Mouse (Mus musculus) intestine, postnatal 0 days (tissue): Measurements from ENCODE around the gene Rbks. TPM values are rescaled to one million over a fixed set of nuclear protein-coding genes. Genes with fewer than 3 reads are reported as not detected.
"Not testable (repeated sequence)": the region's sequence is repeated elsewhere in the genome, so short reads cannot be mapped to it uniquely, and the experiment has no call there.

Experiments used
- ATAC-seq: fragments of 200-750 bp; cut with Nextera tagmentation; 2 replicates; pipeline ENCODE4 v1.8.0; 2017; ENCODE audit warnings: mild to moderate bottlenecking, moderate TSS enrichment, moderate library complexity
- H3K27ac ChIP-seq: fragments of 300-500 bp; sonication (generic); 2 replicates; pipeline ENCODE4 v1.5.1; 2014; ENCODE audit warnings: mild to moderate bottlenecking, low read depth, low read length, moderate library complexity
- H3K27me3 ChIP-seq: fragments of 300-500 bp; sonication (generic); replicated peaks from 2 replicates; pipeline ENCODE4 v1.6.1; 2014; ENCODE audit warnings: low read length, mixed read lengths; ENCODE audit not compliant: control insufficient read depth, insufficient read depth
- H3K36me3 ChIP-seq: fragments of 300-500 bp; sonication (generic); 2 replicates; pipeline ENCODE4 v1.6.1; 2014; ENCODE audit warnings: mild to moderate bottlenecking, moderate library complexity; ENCODE audit not compliant: control insufficient read depth, insufficient read depth
- H3K4me1 ChIP-seq: fragments of 300-500 bp; sonication (generic); replicated peaks from 2 replicates; pipeline ENCODE4 v1.6.1; 2014; ENCODE audit warnings: antibody characterized with exemption, low read length, mixed read lengths; ENCODE audit not compliant: control insufficient read depth, insufficient read depth
- H3K4me2 ChIP-seq: fragments of 300-500 bp; sonication (generic); replicated peaks from 2 replicates; pipeline ENCODE4 v1.6.1; 2014; ENCODE audit warnings: low read depth, mild to moderate bottlenecking, moderate library complexity
- H3K4me3 ChIP-seq: fragments of 300-500 bp; sonication (generic); 2 replicates; pipeline ENCODE4 v1.5.1; 2014; ENCODE audit warnings: low read depth, low read length
- H3K9ac ChIP-seq: fragments of 300-500 bp; sonication (generic); 2 replicates; pipeline ENCODE4 v1.6.1; 2014; ENCODE audit warnings: mild to moderate bottlenecking, low read depth, low read length
- H3K9me3 ChIP-seq: fragments of 300-500 bp; sonication (generic); 2 replicates; pipeline ENCODE4 v1.6.1; 2016; ENCODE audit warnings: mixed run types; ENCODE audit not compliant: control insufficient read depth
- CTCF ChIP-seq: sonication (generic); IDR thresholded peaks from 2 replicates; pipeline ENCODE4 v1.5.1; 2016; ENCODE audit warnings: low read depth, mild to moderate bottlenecking, control low read depth, antibody characterized with exemption, moderate library complexity
- WGBS: fragments of 180-500 bp; shearing (Covaris S2); extraction: QIAGEN DNeasy Blood & Tissue Kit; methylation state at CpG from one replicate; pipeline ENCODE4 v1.1.7; 2014; 5-methylcytosine and 5-hydroxymethylcytosine counted together
- polyA plus RNA-seq: library from polyadenylated mRNA; unstranded; fragments of >200 nt; fragmentation: Nextera tagmentation; extraction: Ambion mirVana; gene quantifications from 2 replicates; pipeline ENCODE4 v1.2.1, GENCODE M21; 2015

Rbks gene
- polyA plus RNA-seq, 1 experiment from 2014 or later, result 22.3 TPM

GRCm38 (mm10) chr5:31634679-31635078 lies 62.7 kb downstream of the Rbks start:
- H3K4me2 ChIP-seq, result no peak overlapping the region

GRCm38 (mm10) chr5:31634161-31634560 lies 63.3 kb downstream of the Rbks start:
- Histone ChIP-seq H3K9me3 (no peaks in the 10 kb centered on the region), H3K36me3 (0 out of 2 replicates have a peak, but pooled peaks cover 3% of the 10 kb centered on the region), H3K27ac (no peak overlapping the region), H3K4me3 (no peak overlapping the region), H3K27me3 (no peaks in the 10 kb centered on the region), H3K4me2 (no peak overlapping the region), H3K4me1 (no peaks in the 10 kb centered on the region), H3K9ac (no peak overlapping the region)
- no peak for ATAC-seq
- 70% methylated on average over 4 of the region's 4 CpGs for WGBS
- no peak for TF ChIP-seq CTCF

More at GRCm38 (mm10) chr5:31634679-31635078, 62.7 kb downstream of the Rbks start:
- WGBS, result 84% methylated on average over 5 of the region's 5 CpGs
- H3K27me3 ChIP-seq, result no peaks in the 10 kb centered on the region
- no peak overlapping the region for H3K27ac ChIP-seq
- H3K9ac ChIP-seq, result no peak overlapping the region
- ATAC-seq, result no peak
- H3K4me1 ChIP-seq, result no peaks in the 10 kb centered on the region
- no peak overlapping the region for H3K4me3 ChIP-seq
- 0 out of 2 replicates have a peak, but pooled peaks cover 3% of the 10 kb centered on the region for H3K36me3 ChIP-seq
- no peak for TF ChIP-seq CTCF
- no peaks in the 10 kb centered on the region for H3K9me3 ChIP-seq

- 80% methylated on average over 4 of the region's 4 CpGs for WGBS
- not testable (repeated sequence) for H3K9ac ChIP-seq, H3K9me3 ChIP-seq, H3K27me3 ChIP-seq, H3K4me3 ChIP-seq, H3K4me2 ChIP-seq, H3K4me1 ChIP-seq, H3K27ac ChIP-seq, H3K36me3 ChIP-seq
- peak; percentile 61; the same call in 1 of the 2 replicates for ATAC-seq
Observed at GRCm38 (mm10) chr5:31631169-31631568, 66.3 kb downstream of the Rbks start.

GRCm38 (mm10) chr5:31630064-31630463 lies 67.4 kb downstream of the Rbks start:
- no peak overlapping the region for H3K4me2 ChIP-seq
- H3K4me3 ChIP-seq, result no peak overlapping the region
- H3K27me3 ChIP-seq, result no peaks in the 10 kb centered on the region
- no peaks in the 10 kb centered on the region for H3K9me3 ChIP-seq
- H3K27ac ChIP-seq, result no peak overlapping the region
- 62% methylated on average over 5 of the region's 5 CpGs for whole genome bisulfite sequencing
- 0 out of 2 replicates have a peak, but pooled peaks have one; percentile 16 for ATAC-seq
- no peak for TF ChIP-seq CTCF
- H3K4me1 ChIP-seq, result no peaks in the 10 kb centered on the region
- 0 out of 2 replicates have a peak, but pooled peaks cover 7% of the 10 kb centered on the region for H3K36me3 ChIP-seq
- no peak overlapping the region for H3K9ac ChIP-seq

GRCm38 (mm10) chr5:31628555-31628954 lies 68.9 kb downstream of the Rbks start:
- Histone ChIP-seq H3K9me3 (no peaks in the 10 kb centered on the region), H3K36me3 (0 out of 2 replicates have a peak, but pooled peaks cover 7% of the 10 kb centered on the region), H3K4me2 (no peak overlapping the region), H3K27ac (no peak overlapping the region), H3K27me3 (no peaks in the 10 kb centered on the region), H3K9ac (no peak overlapping the region), H3K4me3 (no peak overlapping the region), H3K4me1 (no peaks in the 10 kb centered on the region)
- ATAC-seq, result no peak
- TF ChIP-seq CTCF, result no peak
- 88% methylated on average over 8 of the region's 8 CpGs for WGBS

GRCm38 (mm10) chr5:31627562-31628526 lies 69.6 kb downstream of the Rbks start:
- no peak for ATAC-seq
- no peaks in the 10 kb centered on the region for H3K9me3 ChIP-seq
- no peak overlapping the region for H3K27ac ChIP-seq
- H3K9ac ChIP-seq, result no peak overlapping the region
- 78% methylated on average over 9 of the region's 9 CpGs for WGBS
- H3K4me1 ChIP-seq, result no peaks in the 10 kb centered on the region
- H3K36me3 ChIP-seq, result peaks cover 9% of the 10 kb centered on the region; the same call in 1 of the 2 replicates
- no peak overlapping the region for H3K4me3 ChIP-seq
- no peak for TF ChIP-seq CTCF
- H3K4me2 ChIP-seq, result no peak overlapping the region
- H3K27me3 ChIP-seq, result no peaks in the 10 kb centered on the region
